In the genomic region with DNA sequence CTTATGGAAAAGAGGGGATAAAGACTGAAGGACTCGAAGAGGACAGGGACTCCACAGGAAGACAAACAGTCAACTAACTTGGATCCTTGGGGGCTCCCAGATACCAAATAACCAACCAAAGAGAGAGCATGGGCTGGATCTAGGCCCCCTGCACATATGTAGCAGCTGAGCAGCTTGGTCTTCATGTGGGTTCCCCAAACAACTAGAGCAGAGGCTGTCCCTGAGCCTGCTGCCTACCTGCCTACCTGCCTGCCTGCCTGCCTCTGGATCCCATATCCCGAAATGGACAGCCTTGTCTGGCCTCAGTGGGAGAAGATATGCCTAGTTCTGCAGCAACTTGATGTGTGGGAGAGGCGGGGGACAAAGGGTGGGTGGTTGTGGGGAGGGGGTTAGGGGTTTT, we compare ENCODE assay signal across 35 mouse cellular contexts.
"Had no signal": no experiment of that assay in that cellular context is flagged by ENCODE, and none has a peak within 500 bp of the region (broad histone marks: within the 10 kb centered on the region; RNA-seq: fewer than 3 reads in every experiment).

No protein-coding gene starts in this region.

- H3K4me2 ChIP-seq: heart, embryonic 11.5 days; heart, embryonic 12.5 days; heart, embryonic 13.5 days; heart, embryonic 15.5 days; hindbrain, embryonic 12.5 days; hindbrain, embryonic 13.5 days; hindbrain, embryonic 14.5 days; hindbrain, embryonic 15.5 days; intestine, embryonic 15.5 days; kidney, embryonic 15.5 days had no signal

- H3K36me3 ChIP-seq: heart, embryonic 10.5 days; heart, embryonic 12.5 days; heart, embryonic 13.5 days; heart, embryonic 15.5 days; hindbrain, embryonic 10.5 days; hindbrain, embryonic 12.5 days; hindbrain, embryonic 13.5 days; hindbrain, embryonic 15.5 days; intestine, embryonic 15.5 days; kidney, embryonic 15.5 days had no signal

- DNase-seq: heart, postnatal 10 days; heart, postnatal 14 days; heart, postnatal 36 days; heart, postnatal 4 days; kidney, adult 11 months; kidney, adult 18-20 months; kidney, adult 2 months; kidney, adult 8-10 months; kidney, adult 9 months; kidney, postnatal 10 days; kidney, postnatal 14 days; kidney, postnatal 25 days; kidney, postnatal 36 days; kidney, postnatal 4 days; layer of hippocampus, adult 9-11 months; layer of hippocampus, postnatal 36 days had no signal

- H3K27me3 ChIP-seq: heart, embryonic 12.5 days; heart, embryonic 13.5 days; heart, embryonic 15.5 days; hindbrain, embryonic 15.5 days; intestine, embryonic 15.5 days; kidney, embryonic 15.5 days had no signal

- H3K4me3 ChIP-seq: heart, embryonic 10.5 days; heart, embryonic 12.5 days; heart, embryonic 13.5 days; heart, embryonic 15.5 days; hindbrain, embryonic 10.5 days; hindbrain, embryonic 12.5 days; hindbrain, embryonic 13.5 days; hindbrain, embryonic 15.5 days; intestine, embryonic 15.5 days; kidney, embryonic 15.5 days; layer of hippocampus, adult 2 months had no signal

- H3K9me3 ChIP-seq: heart, embryonic 10.5 days; heart, embryonic 12.5 days; heart, embryonic 13.5 days; heart, embryonic 15.5 days; hindbrain, embryonic 10.5 days; hindbrain, embryonic 12.5 days; hindbrain, embryonic 13.5 days; hindbrain, embryonic 15.5 days; intestine, embryonic 15.5 days; kidney, embryonic 15.5 days had no signal

- ATAC-seq: hindbrain, embryonic 16.5 days; hindbrain, postnatal 0 days; inflammation-experienced regulatory T-cells, adult 6 months; intestine, embryonic 15.5 days; intestine, embryonic 16.5 days; intestine, postnatal 0 days had no signal

- H3K9ac ChIP-seq: heart, embryonic 12.5 days; heart, embryonic 13.5 days; heart, embryonic 15.5 days; hindbrain, embryonic 12.5 days; hindbrain, embryonic 13.5 days; hindbrain, embryonic 14.5 days; hindbrain, embryonic 15.5 days; intestine, embryonic 15.5 days; kidney, embryonic 15.5 days had no signal

- H3K27ac ChIP-seq: heart, embryonic 10.5 days; heart, embryonic 13.5 days; heart, embryonic 15.5 days; hindbrain, embryonic 10.5 days; hindbrain, embryonic 12.5 days; hindbrain, embryonic 13.5 days; hindbrain, embryonic 14.5 days; hindbrain, embryonic 15.5 days; hindbrain, postnatal 0 days; intestine, embryonic 15.5 days; kidney, embryonic 15.5 days; kidney, postnatal 0 days; layer of hippocampus, adult 2 months had no signal

- H3K4me1 ChIP-seq: heart, embryonic 15.5 days; hindbrain, embryonic 12.5 days; hindbrain, embryonic 13.5 days; hindbrain, embryonic 15.5 days; intestine, embryonic 15.5 days; kidney, embryonic 15.5 days had no signal
